Mouse (Mus musculus): Measurements from ENCODE around the gene Mymx. TPM values are rescaled to one million over a fixed set of nuclear protein-coding genes. Genes with fewer than 3 reads are reported as not detected.
A peak's percentile ranks its signal among the peaks of the same experiment; 100 is the strongest.

Gene Mymx
- total and polyA plus RNA-seq, 3 experiments = not detected

- H3K9ac ChIP-seq (ENCODE audit: insufficient read depth, low read depth) = no peak overlapping the region
These were observed 20.3 kb downstream of the Mymx start for GRCm38 (mm10) chr17:45581567-45581983.

GRCm38 (mm10) chr17:45580958-45581477, 20.9 kb downstream of the Mymx start:
- Histone ChIP-seq H3K27ac (ENCODE audit: insufficient read depth, low read depth) (no peak overlapping the region), H3K4me1 (ENCODE audit: control insufficient read depth in 1 of 2, insufficient read depth in 2 of 2) (peaks cover 8 to 51% of the 10 kb centered on the region in 2 experiments), H3K27me3 (replicated peaks) (no peaks in the 10 kb centered on the region), H3K9ac (ENCODE audit: insufficient read depth, low read depth) (no peak overlapping the region), H3K79me2 (replicated peaks; ENCODE audit: control insufficient read depth, extremely low read depth, insufficient read depth, poor library complexity, severe bottlenecking) (no peaks in the 10 kb centered on the region), H3K4me2 (ENCODE audit: insufficient read depth, low read depth, poor library complexity, severe bottlenecking) (no peak overlapping the region), H3K9me3 (replicated peaks; ENCODE audit: low read length) (no peaks in the 10 kb centered on the region), H3K4me3 (replicated peaks in 1 of 3; ENCODE audit: low read depth in 2 of 3, low read length in 2 of 3, poor library complexity in 1 of 3) (no peak overlapping the region), H3K36me3 (replicated peaks in 1 of 2; ENCODE audit: control insufficient read depth in 1 of 2, insufficient read depth in 1 of 2, low read length in 1 of 2) (peaks cover 4 to 19% of the 10 kb centered on the region in 2 experiments)
- TF ChIP-seq POLR2AphosphoS2 (IDR thresholded peaks at IDR 0.05; ENCODE audit: low read depth, low read length) = no peak
- no peak for TF ChIP-seq SMC3 (IDR thresholded peaks at IDR 0.05; ENCODE audit: low read depth, low read length)
- no peak for TF ChIP-seq SIN3A (IDR thresholded peaks at IDR 0.05; ENCODE audit: low read length)
- no peak for TF ChIP-seq ETS1 (conservative IDR thresholded peaks at IDR 0.05; ENCODE audit: low read depth, low read length)
- TF ChIP-seq CTCF (conservative IDR thresholded peaks at IDR 0.05 in 1 of 2, IDR thresholded peaks at IDR 0.05 in 1 of 2; ENCODE audit: low read depth in 2 of 2, low read length in 2 of 2) = no peak
- TF ChIP-seq IRF4 (IDR thresholded peaks at IDR 0.05; ENCODE audit: low read depth, low read length) = no peak
- no peak for TF ChIP-seq RAD21 (IDR thresholded peaks at IDR 0.05; ENCODE audit: low read depth, low read length)
- TF ChIP-seq MAX (IDR thresholded peaks at IDR 0.05; ENCODE audit: low read length) = peak; percentile 17; the same call in 1 of the 2 replicates
- TF ChIP-seq ELF1 (IDR thresholded peaks at IDR 0.05; ENCODE audit: low read depth, low read length) = no peak
- TF ChIP-seq ZC3H11A (IDR thresholded peaks at IDR 0.05; ENCODE audit: low read depth, low read length) = no peak
- no peak for TF ChIP-seq NRF1 (IDR thresholded peaks at IDR 0.05; ENCODE audit: low read depth, low read length)
- no peak for TF ChIP-seq HCFC1 (IDR thresholded peaks at IDR 0.05; ENCODE audit: low read depth, low read length)
- no peak for TF ChIP-seq UBTF (IDR thresholded peaks at IDR 0.05; ENCODE audit: low read depth, low read length)
- no peak for TF ChIP-seq BHLHE40 (IDR thresholded peaks at IDR 0.05; ENCODE audit: low read depth, low read length)
- TF ChIP-seq MXI1 (IDR thresholded peaks at IDR 0.05; ENCODE audit: low read depth, low read length) = peak; percentile 42; the same call in 1 of the 2 replicates
- TF ChIP-seq TCF12 (IDR thresholded peaks at IDR 0.05; ENCODE audit: low read depth, low read length) = no peak
- no peak for TF ChIP-seq CHD2 (IDR thresholded peaks at IDR 0.05; ENCODE audit: low read length)
- TF ChIP-seq ZNF384 (IDR thresholded peaks at IDR 0.05; ENCODE audit: low read depth, low read length) = no peak
- dilution Hi-C loops (cut with MboI; ENCODE audit: extremely low pct_ligation_motif_present, extremely low pct_unique_long_range_greater_than_20kb, low sequenced_read_pairs) (no loop called here), in situ Hi-C loops (cut with MboI; ENCODE audit: low pct_ligation_motif_present, low pct_unique_long_range_greater_than_20kb, low sequenced_read_pairs) (no loop called here)
- no peak for DNase-seq (ENCODE audit: extremely low read depth)

More at GRCm38 (mm10) chr17:45581567-45581983, 20.3 kb downstream of the Mymx start:
- Histone ChIP-seq H3K4me1 (ENCODE audit: control insufficient read depth in 1 of 2, insufficient read depth in 2 of 2) (peaks cover 8 to 51% of the 10 kb centered on the region in 2 experiments), H3K27ac (ENCODE audit: insufficient read depth, low read depth) (no peak overlapping the region), H3K9me3 (replicated peaks; ENCODE audit: low read length) (peaks cover 4% of the 10 kb centered on the region), H3K4me2 (ENCODE audit: insufficient read depth, low read depth, poor library complexity, severe bottlenecking) (no peak overlapping the region), H3K4me3 (replicated peaks in 1 of 3; ENCODE audit: low read depth in 2 of 3, low read length in 2 of 3, poor library complexity in 1 of 3) (no peak overlapping the region), H3K36me3 (replicated peaks in 1 of 2; ENCODE audit: control insufficient read depth in 1 of 2, insufficient read depth in 1 of 2, low read length in 1 of 2) (peaks cover 8 to 24% of the 10 kb centered on the region in 2 experiments), H3K79me2 (replicated peaks; ENCODE audit: control insufficient read depth, extremely low read depth, insufficient read depth, poor library complexity, severe bottlenecking) (no peaks in the 10 kb centered on the region), H3K27me3 (replicated peaks) (no peaks in the 10 kb centered on the region)
- peak; percentile 82 for DNase-seq (ENCODE audit: extremely low read depth)
- dilution Hi-C loops (cut with MboI; ENCODE audit: extremely low pct_ligation_motif_present, extremely low pct_unique_long_range_greater_than_20kb, low sequenced_read_pairs) = no loop called here
- no peak for TF ChIP-seq RCOR1 (conservative IDR thresholded peaks at IDR 0.05; ENCODE audit: low read depth, low read length)
- TF ChIP-seq MXI1 (IDR thresholded peaks at IDR 0.05; ENCODE audit: low read depth, low read length) = no peak
- no peak for TF ChIP-seq E2F4 (IDR thresholded peaks at IDR 0.05; ENCODE audit: insufficient replicate concordance, low read depth, low read length)
- TF ChIP-seq RAD21 (IDR thresholded peaks at IDR 0.05; ENCODE audit: low read depth, low read length) = peak; percentile 58
- no peak for TF ChIP-seq BHLHE40 (IDR thresholded peaks at IDR 0.05; ENCODE audit: low read depth, low read length)
- TF ChIP-seq CTCF (conservative IDR thresholded peaks at IDR 0.05 in 1 of 2, IDR thresholded peaks at IDR 0.05 in 1 of 2; ENCODE audit: low read depth in 2 of 2, low read length in 2 of 2) = peak; percentile 89 to 96
- peak; percentile 75 for TF ChIP-seq SMC3 (IDR thresholded peaks at IDR 0.05; ENCODE audit: low read depth, low read length)
- in situ Hi-C loops (cut with MboI; ENCODE audit: low pct_ligation_motif_present, low pct_unique_long_range_greater_than_20kb, low sequenced_read_pairs) = no loop called here

Data from CH12.LX (cell line).